Mouse (Mus musculus): ENCODE measurements around the gene B3gnt4. TPM values are rescaled to one million over a fixed set of nuclear protein-coding genes. Genes with fewer than 3 reads are reported as not detected.

Gene B3gnt4
- polyA plus RNA-seq, 1 experiment = not detected

DNA sequence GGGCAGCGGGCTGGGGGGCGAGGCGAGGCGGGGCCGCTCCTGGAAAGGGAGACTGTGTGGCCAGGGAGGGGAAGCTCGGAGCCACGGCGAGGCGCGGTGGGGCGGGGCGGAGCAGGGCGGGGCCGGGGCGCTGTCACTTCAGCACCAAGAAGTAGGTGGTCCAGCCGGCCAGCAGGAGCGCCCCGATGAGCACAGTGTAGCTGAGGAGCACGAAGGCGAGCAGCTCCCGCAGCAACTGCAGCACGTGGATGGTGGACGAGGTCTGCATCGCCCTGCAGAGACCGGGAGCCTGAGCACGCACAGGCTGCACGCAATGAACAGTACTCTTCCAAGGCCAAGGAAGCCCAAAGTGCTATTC, 14.1 kb downstream of the B3gnt4 start:
- no peak for TF ChIP-seq CTCF (IDR thresholded peaks at IDR 0.05; ENCODE audit: low read depth, low read length)
- no peak overlapping the region for H3K27ac ChIP-seq (ENCODE audit: insufficient read depth, low read depth, low read length)
- H3K4me3 ChIP-seq (ENCODE audit: insufficient read depth, low read length) = peak overlapping the region; percentile 84
- peaks cover 8% of the 10 kb centered on the region for H3K4me1 ChIP-seq (ENCODE audit: control insufficient read depth, insufficient read depth, low read length)

GRCm38 (mm10) chr5:123525281-123525680, 15.0 kb downstream of the B3gnt4 start, which contains the start of gene Gm49027:
Gene Gm49027, minus strand, starts transcription at chr5:123525488.
- H3K4me1 ChIP-seq (ENCODE audit: control insufficient read depth, insufficient read depth, low read length) = peaks cover 8% of the 10 kb centered on the region
- no peak within 1 kb of the TSS for H3K27ac ChIP-seq (ENCODE audit: insufficient read depth, low read depth, low read length)
- H3K4me3 ChIP-seq (ENCODE audit: insufficient read depth, low read length) = peak within 1 kb of the TSS; percentile 84
- TF ChIP-seq CTCF (IDR thresholded peaks at IDR 0.05; ENCODE audit: low read depth, low read length) (no peak), POLR2A (IDR thresholded peaks at IDR 0.05; ENCODE audit: borderline replicate concordance, low read depth, low read length) (no peak)

- H3K4me3 ChIP-seq (ENCODE audit: insufficient read depth, low read length) = no peak overlapping the region
- TF ChIP-seq POLR2A (IDR thresholded peaks at IDR 0.05; ENCODE audit: borderline replicate concordance, low read depth, low read length) = no peak
- H3K27ac ChIP-seq (ENCODE audit: insufficient read depth, low read depth, low read length) = no peak overlapping the region
- peaks cover 8% of the 10 kb centered on the region for H3K4me1 ChIP-seq (ENCODE audit: control insufficient read depth, insufficient read depth, low read length)
Observed at GRCm38 (mm10) chr5:123525916-123526495, 15.7 kb downstream of the B3gnt4 start.

GRCm38 (mm10) chr5:123528641-123529040, 18.4 kb downstream of the B3gnt4 start:
- Histone ChIP-seq H3K27ac (ENCODE audit: insufficient read depth, low read depth, low read length) (no peak overlapping the region), H3K4me1 (ENCODE audit: control insufficient read depth, insufficient read depth, low read length) (no peaks in the 10 kb centered on the region), H3K4me3 (ENCODE audit: insufficient read depth, low read length) (no peak overlapping the region)
- no peak for TF ChIP-seq POLR2A (IDR thresholded peaks at IDR 0.05; ENCODE audit: borderline replicate concordance, low read depth, low read length)
- no peak for TF ChIP-seq CTCF (IDR thresholded peaks at IDR 0.05; ENCODE audit: low read depth, low read length)

DNA sequence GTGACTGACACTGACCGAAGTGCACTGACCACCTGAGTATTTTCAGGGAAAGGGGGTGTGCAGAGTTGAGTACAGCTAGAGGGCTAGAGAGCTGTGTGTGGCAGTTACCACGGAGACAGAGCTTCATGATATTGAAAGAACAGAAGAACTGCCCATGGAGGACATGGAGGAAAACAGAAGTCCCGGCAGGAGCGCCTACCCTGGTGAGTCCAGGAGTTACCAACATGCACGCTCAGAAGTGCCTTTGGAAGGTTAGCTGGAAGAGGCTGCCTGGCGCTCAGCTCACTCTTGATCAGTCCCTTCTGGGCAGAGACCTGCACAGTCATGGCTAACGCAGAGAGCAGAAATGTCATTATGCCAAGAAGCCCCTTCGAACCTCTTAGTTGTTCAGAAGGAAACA, 19.8 kb downstream of the B3gnt4 start:
- Histone ChIP-seq H3K4me3 (ENCODE audit: insufficient read depth, low read length) (no peak overlapping the region), H3K27ac (ENCODE audit: insufficient read depth, low read depth, low read length) (no peak overlapping the region)
- TF ChIP-seq POLR2A (IDR thresholded peaks at IDR 0.05; ENCODE audit: borderline replicate concordance, low read depth, low read length) (no peak), CTCF (IDR thresholded peaks at IDR 0.05; ENCODE audit: low read depth, low read length) (no peak)

DNA sequence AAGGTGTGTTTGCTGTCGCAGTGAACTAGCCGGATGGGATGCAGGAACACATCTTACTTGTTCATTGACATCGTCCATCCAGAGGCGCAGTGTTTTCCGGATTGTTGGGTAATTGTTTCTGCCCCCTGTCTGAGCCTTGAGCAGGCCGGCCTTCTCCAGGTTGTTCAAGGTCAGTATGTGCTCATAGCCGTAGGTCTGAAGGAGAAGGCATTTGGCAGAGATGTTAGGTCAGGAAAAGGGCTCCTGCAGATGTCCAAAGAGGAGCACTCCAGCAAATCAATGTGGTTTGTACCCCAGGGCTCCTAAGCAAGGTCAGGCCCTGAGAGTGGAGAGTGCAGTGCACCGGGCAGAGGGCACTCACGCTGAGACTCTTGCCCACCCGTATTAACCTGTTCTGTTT, 23.5 kb downstream of the B3gnt4 start:
- no peak overlapping the region for H3K4me3 ChIP-seq (ENCODE audit: insufficient read depth, low read length)
- no peaks in the 10 kb centered on the region for H3K4me1 ChIP-seq (ENCODE audit: control insufficient read depth, insufficient read depth, low read length)
- no peak for TF ChIP-seq POLR2A (IDR thresholded peaks at IDR 0.05; ENCODE audit: borderline replicate concordance, low read depth, low read length)
- no peak for TF ChIP-seq CTCF (IDR thresholded peaks at IDR 0.05; ENCODE audit: low read depth, low read length)
- H3K27ac ChIP-seq (ENCODE audit: insufficient read depth, low read depth, low read length) = no peak overlapping the region

More for the DNA sequence above, 19.8 kb downstream of the B3gnt4 start:
- H3K4me1 ChIP-seq (ENCODE audit: control insufficient read depth, insufficient read depth, low read length) = no peaks in the 10 kb centered on the region

GRCm38 (mm10) chr5:123555693-123556092, 45.4 kb downstream of the B3gnt4 start:
- Histone ChIP-seq H3K4me1 (ENCODE audit: control insufficient read depth, insufficient read depth, low read length) (peaks cover 13% of the 10 kb centered on the region), H3K4me3 (ENCODE audit: insufficient read depth, low read length) (no peak overlapping the region), H3K27ac (ENCODE audit: insufficient read depth, low read depth, low read length) (no peak overlapping the region)
- TF ChIP-seq POLR2A (IDR thresholded peaks at IDR 0.05; ENCODE audit: borderline replicate concordance, low read depth, low read length) = no peak
- TF ChIP-seq CTCF (IDR thresholded peaks at IDR 0.05; ENCODE audit: low read depth, low read length) = no peak

- H3K27ac ChIP-seq (ENCODE audit: insufficient read depth, low read depth, low read length) = peak overlapping the region; percentile 51
- no peak for TF ChIP-seq POLR2A (IDR thresholded peaks at IDR 0.05; ENCODE audit: borderline replicate concordance, low read depth, low read length)
- no peak for TF ChIP-seq CTCF (IDR thresholded peaks at IDR 0.05; ENCODE audit: low read depth, low read length)
- H3K4me3 ChIP-seq (ENCODE audit: insufficient read depth, low read length) = no peak overlapping the region
- H3K4me1 ChIP-seq (ENCODE audit: control insufficient read depth, insufficient read depth, low read length) = peaks cover 13% of the 10 kb centered on the region
Observed at GRCm38 (mm10) chr5:123556451-123556850, 46.2 kb downstream of the B3gnt4 start.

GRCm38 (mm10) chr5:123559588-123559987, 49.3 kb downstream of the B3gnt4 start:
- Histone ChIP-seq H3K4me3 (ENCODE audit: insufficient read depth, low read length) (no peak overlapping the region), H3K4me1 (ENCODE audit: control insufficient read depth, insufficient read depth, low read length) (peaks cover 13% of the 10 kb centered on the region), H3K27ac (ENCODE audit: insufficient read depth, low read depth, low read length) (no peak overlapping the region)
- TF ChIP-seq POLR2A (IDR thresholded peaks at IDR 0.05; ENCODE audit: borderline replicate concordance, low read depth, low read length) (no peak), CTCF (IDR thresholded peaks at IDR 0.05; ENCODE audit: low read depth, low read length) (no peak)

GRCm38 (mm10) chr5:123561128-123561527, 50.9 kb downstream of the B3gnt4 start:
- Histone ChIP-seq H3K4me3 (ENCODE audit: insufficient read depth, low read length) (no peak overlapping the region), H3K27ac (ENCODE audit: insufficient read depth, low read depth, low read length) (no peak overlapping the region), H3K4me1 (ENCODE audit: control insufficient read depth, insufficient read depth, low read length) (peaks cover 13% of the 10 kb centered on the region)
- TF ChIP-seq CTCF (IDR thresholded peaks at IDR 0.05; ENCODE audit: low read depth, low read length) (no peak), POLR2A (IDR thresholded peaks at IDR 0.05; ENCODE audit: borderline replicate concordance, low read depth, low read length) (no peak)

Other genes starting within 250 kb of the B3gnt4 start
- gene Bcl7a, start 166.6 kb upstream of the B3gnt4 start, polyA plus RNA-seq (2012; ENCODE audit: insufficient read depth, insufficient read length, missing spikeins) = 2.7 and 3.3 TPM in 2 replicates
- gene Mlxip, start 115.7 kb upstream of the B3gnt4 start, polyA plus RNA-seq (2012; ENCODE audit: insufficient read depth, insufficient read length, missing spikeins) = 41.0 and 44.8 TPM in 2 replicates
- gene Lrrc43, start 21.2 kb upstream of the B3gnt4 start, polyA plus RNA-seq (2012; ENCODE audit: insufficient read depth, insufficient read length, missing spikeins) = not detected in 2 replicates
- gene Il31, start 21.0 kb upstream of the B3gnt4 start, polyA plus RNA-seq (2012; ENCODE audit: insufficient read depth, insufficient read length, missing spikeins) = not detected in 2 replicates
- 29.3 and 30.5 TPM in 2 replicates for gene Diablo, start 13.7 kb downstream of the B3gnt4 start, polyA plus RNA-seq (2012; ENCODE audit: insufficient read depth, insufficient read length, missing spikeins)
- gene Gm49027, start 15.0 kb downstream of the B3gnt4 start, polyA plus RNA-seq (2012; ENCODE audit: insufficient read depth, insufficient read length, missing spikeins) = 0.74 TPM in 1 of 2 replicates, not detected in the other
- gene Vps33a, start 62.6 kb downstream of the B3gnt4 start, polyA plus RNA-seq (2012; ENCODE audit: insufficient read depth, insufficient read length, missing spikeins) = 43.2 and 44.3 TPM in 2 replicates
- 53.6 and 73.6 TPM in 2 replicates for gene Clip1, start 174.2 kb downstream of the B3gnt4 start, polyA plus RNA-seq (2012; ENCODE audit: insufficient read depth, insufficient read length, missing spikeins)
- gene Zcchc8, start 210.6 kb downstream of the B3gnt4 start, polyA plus RNA-seq (2012; ENCODE audit: insufficient read depth, insufficient read length, missing spikeins) = 92.1 and 95.1 TPM in 2 replicates
- gene Rsrc2, start 239.0 kb downstream of the B3gnt4 start, polyA plus RNA-seq (2012; ENCODE audit: insufficient read depth, insufficient read length, missing spikeins) = 116 and 123 TPM in 2 replicates
- 13.9 and 19.6 TPM in 2 replicates for gene Kntc1, start 239.3 kb downstream of the B3gnt4 start, polyA plus RNA-seq (2012; ENCODE audit: insufficient read depth, insufficient read length, missing spikeins)